ENCODE assay signal across 7 mouse cellular contexts in genomic region chr17:87446767-87447611, GRCm38 (mm10). TPM values are rescaled to one million over a fixed set of nuclear protein-coding genes. Genes with fewer than 3 reads are reported as not detected.
DNase-seq lines count a peak whose midpoint lies in the region; ATAC-seq lines count a peak whose summit lies in the region.

Gene Calm2, minus strand, starts transcription at chr17:87446935.

- no peaks in the 10 kb centered on the region for H3K36me3 ChIP-seq in intestine, embryonic 15.5 days
- peaks cover 24% of the 10 kb centered on the region for H3K36me3 ChIP-seq in midbrain, embryonic 10.5 days

- peak within 1 kb of the TSS; percentile 70 for H3K4me2 ChIP-seq in intestine, embryonic 15.5 days (replicated peaks)

- peak within 1 kb of the TSS; percentile 98 for H3K9ac ChIP-seq in intestine, embryonic 15.5 days

- peak; percentile 94 for ATAC-seq in intestine, embryonic 15.5 days

- WGBS in intestine, embryonic 15.5 days = under 1% methylated on average over 68 of the region's 69 CpGs
- WGBS in midbrain, embryonic 10.5 days = under 1% methylated on average over 68 of the region's 69 CpGs

- no peaks in the 10 kb centered on the region for H3K9me3 ChIP-seq in intestine, embryonic 15.5 days
- H3K9me3 ChIP-seq in midbrain, embryonic 10.5 days (replicated peaks) = no peaks in the 10 kb centered on the region

- H3K27ac ChIP-seq in intestine, embryonic 15.5 days = peak within 1 kb of the TSS; percentile 92
- H3K27ac ChIP-seq in midbrain, embryonic 10.5 days (replicated peaks) = peak within 1 kb of the TSS; percentile 100

- intact Hi-C loops in gastrocnemius, postnatal 36 days (cut with DNase I) = loop anchor here (2.0 to 5.0 kb wide), 4 partner anchors 70 to 130 kb away; no protein-coding TSS in a partner anchor
- intact Hi-C loops in left cerebral cortex, postnatal 25 days (cut with DNase I) = loop anchor here (1.0 to 5.0 kb wide), 8 partner anchors 28 to 130 kb away; no protein-coding TSS in a partner anchor

- H3K27me3 ChIP-seq in intestine, embryonic 15.5 days (replicated peaks) = no peaks in the 10 kb centered on the region
- H3K27me3 ChIP-seq in midbrain, embryonic 10.5 days (ENCODE audit: low read depth, poor library complexity, severe bottlenecking) = no peaks in the 10 kb centered on the region

- peaks cover 10% of the 10 kb centered on the region for H3K4me1 ChIP-seq in intestine, embryonic 15.5 days (replicated peaks)
- peaks cover 39% of the 10 kb centered on the region for H3K4me1 ChIP-seq in midbrain, embryonic 10.5 days

- H3K4me3 ChIP-seq in intestine, embryonic 15.5 days (replicated peaks) = peak within 1 kb of the TSS; percentile 97
- H3K4me3 ChIP-seq in midbrain, embryonic 10.5 days = peak within 1 kb of the TSS; percentile 88

- peak; percentile 98 for DNase-seq in adrenal gland, adult 2 months
- DNase-seq in embryo, embryonic 11.5 days (ENCODE audit: low read depth, low spot score) = peak; percentile 95
- DNase-seq in gastrocnemius, postnatal 36 days = peak; percentile 98
- peak; percentile 98 to 99 for DNase-seq in left cerebral cortex, postnatal 25 days (ENCODE audit: low spot score in 2 of 2)
- DNase-seq in midbrain, embryonic 10.5 days (ENCODE audit: low spot score) = peak; percentile 99
- DNase-seq in right cerebral cortex, postnatal 4 days = peak; percentile 98

RNA-seq across cellular contexts. Expression of gene Calm2, which starts in this region (rescaled TPM):
- 100 to 1,000 TPM; 485 to 563 TPM for total RNA-seq in adrenal gland, adult 2 months (2021)
- 6.4 and 6.8 TPM in 2 replicates for polyA plus RNA-seq in adrenal gland, adult 2 months (2012; rRNA removed)
- total RNA-seq in gastrocnemius, postnatal 36 days (2021) = 100 to 1,000 TPM; 131 to 155 TPM
- 1,049 and 1,135 TPM in 2 replicates for polyA plus RNA-seq in intestine, embryonic 15.5 days (2015; fragmentation: Nextera tagmentation; extraction: Ambion mirVana)
- 1,000 to 10,000 TPM; 2,216 to 2,449 TPM for total RNA-seq in left cerebral cortex, postnatal 25 days (2021)
- polyA plus RNA-seq in midbrain, embryonic 10.5 days (2016; fragmentation: Nextera tagmentation; extraction: Ambion mirVana) = 1,154 and 1,167 TPM in 2 replicates

Comparison
In these comparisons a context has a peak if more than half of its experiments do, and no peak if none do; other contexts are left out.
1. Peak in every context shown above with its lines: DNase-seq, ATAC-seq, H3K4me3 ChIP-seq and H3K27ac ChIP-seq.
2. RNA of gene Calm2 (polyA plus RNA-seq): 1,154 to 1,167 TPM in midbrain, embryonic 10.5 days and 1,049 to 1,135 TPM in intestine, embryonic 15.5 days; 6.4 to 6.8 TPM in adrenal gland, adult 2 months; every median in the first group is over 100 times any median in the second.